Mouse (Mus musculus) right cerebral cortex, adult 2 months (tissue): ENCODE measurements around the gene Hectd3.
A peak's percentile ranks its signal among the peaks of the same experiment; 100 is the strongest.

Source experiments
- DNase-seq, 2 experiments: peaks; one replicate each; pipeline ENCODE4 v3.0.0; 2021 to 2022; ENCODE audit warnings: low spot score in 2 of 2

Gene Hectd3

DNA sequence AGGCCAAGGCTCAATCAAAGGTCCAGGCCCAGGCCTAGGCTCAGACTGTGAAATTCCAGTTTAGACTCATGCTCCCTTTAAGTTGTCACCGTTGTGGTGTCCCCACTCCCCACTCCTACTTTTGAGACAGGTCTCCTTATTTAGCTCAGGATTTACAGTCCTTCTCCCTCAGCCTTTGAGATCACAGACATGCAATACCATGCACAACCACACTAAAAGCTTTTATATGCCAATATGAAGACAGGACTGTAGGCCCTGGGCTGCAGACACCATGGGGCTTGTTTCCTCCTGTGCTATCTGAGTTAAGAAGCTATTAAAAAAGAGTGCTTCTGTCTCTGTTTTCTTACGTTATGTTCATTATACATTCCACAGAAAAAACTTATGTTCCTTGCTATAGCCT is 22.6 kb downstream of the Hectd3 start:
- no peak for DNase-seq

DNA sequence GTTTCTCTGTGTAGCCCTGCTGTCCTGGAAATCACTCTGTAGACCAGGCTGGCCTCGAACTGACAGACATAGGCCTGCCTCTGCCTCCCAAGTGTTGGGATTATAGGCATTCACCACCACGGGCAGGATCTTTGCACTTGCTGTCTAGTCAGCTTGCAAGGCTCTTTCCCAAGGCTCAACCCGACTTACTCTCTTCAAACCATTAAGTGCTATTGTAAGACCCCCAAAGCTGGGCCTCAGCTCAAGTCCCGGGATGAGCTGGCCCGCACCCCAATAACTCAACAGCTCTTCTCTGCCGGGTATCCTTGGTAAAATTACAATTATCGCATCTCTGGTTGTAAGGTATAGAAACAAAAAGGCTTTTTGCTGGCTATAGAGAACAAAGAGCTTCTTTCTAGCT is 23.2 kb downstream of the Hectd3 start:
- no peak for DNase-seq

DNA sequence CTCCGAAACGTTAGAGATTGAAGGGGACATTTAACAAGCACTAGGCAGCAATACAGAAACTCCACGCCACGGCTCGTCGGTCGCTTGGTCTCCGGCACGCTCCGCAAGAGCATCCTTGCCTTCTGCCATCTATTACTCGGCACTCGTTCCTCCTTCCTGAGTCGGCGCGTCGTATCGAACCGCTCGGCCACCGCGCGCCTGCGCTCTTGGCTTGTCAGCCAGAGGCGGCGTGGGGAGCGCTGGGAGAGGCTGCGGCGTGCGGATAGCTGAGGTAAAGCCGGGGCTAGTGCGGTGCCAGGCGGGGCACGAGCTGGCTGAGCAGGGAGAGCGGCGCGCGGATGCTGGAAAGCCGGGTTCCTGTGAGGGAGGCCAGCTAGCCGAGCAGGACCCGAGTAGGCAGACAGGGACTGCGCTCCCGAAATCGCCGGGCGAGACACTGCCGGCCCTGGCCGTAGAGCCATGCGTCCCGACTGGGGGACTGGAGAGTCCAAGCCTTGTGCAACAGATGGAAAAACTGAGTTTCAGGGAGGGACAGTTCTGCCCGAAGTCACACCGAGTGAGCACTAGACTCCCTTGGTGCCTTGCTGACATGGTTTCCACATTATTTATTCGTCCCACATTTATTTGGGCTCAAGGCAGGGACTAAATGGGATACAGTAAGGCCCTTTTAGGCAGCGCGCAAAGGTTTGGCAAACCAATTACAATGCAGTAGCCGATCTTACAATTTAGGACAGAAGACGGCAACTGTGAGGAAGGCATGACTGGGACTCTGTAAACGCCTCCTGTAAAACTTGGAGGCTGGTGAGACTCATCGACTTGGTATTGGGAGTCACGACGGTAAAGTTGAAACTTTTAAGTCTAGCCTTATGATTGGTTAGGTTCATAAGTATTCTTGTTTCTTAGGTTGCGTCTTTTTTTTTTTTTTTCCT is 24.4 kb downstream of the Hectd3 start, which contains the start of gene Eif2b3:
Gene Eif2b3, plus strand, starts transcription at position 197 of the 929 bp plus-strand sequence.
- DNase-seq, result peak; percentile 93 to 94

DNA sequence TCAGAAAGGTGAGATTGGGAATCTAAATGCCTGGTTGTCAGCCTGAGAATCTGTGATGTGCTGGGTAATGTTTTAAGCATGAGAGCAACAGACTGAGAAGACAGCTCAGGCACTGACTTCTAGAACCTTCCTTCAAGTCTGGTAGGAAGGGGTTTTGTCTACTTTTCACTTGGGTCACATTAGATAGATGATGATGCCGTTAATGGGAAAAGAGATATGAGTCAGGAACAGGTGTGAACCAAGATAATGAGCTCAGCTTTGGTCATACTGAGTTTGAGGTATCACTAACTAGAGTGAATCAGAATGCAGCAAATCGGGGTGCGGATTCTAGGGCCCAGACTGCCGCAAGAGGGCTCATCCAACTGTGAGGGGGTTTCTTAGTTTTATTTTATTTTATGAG is 28.4 kb downstream of the Hectd3 start:
- no peak for DNase-seq

DNA sequence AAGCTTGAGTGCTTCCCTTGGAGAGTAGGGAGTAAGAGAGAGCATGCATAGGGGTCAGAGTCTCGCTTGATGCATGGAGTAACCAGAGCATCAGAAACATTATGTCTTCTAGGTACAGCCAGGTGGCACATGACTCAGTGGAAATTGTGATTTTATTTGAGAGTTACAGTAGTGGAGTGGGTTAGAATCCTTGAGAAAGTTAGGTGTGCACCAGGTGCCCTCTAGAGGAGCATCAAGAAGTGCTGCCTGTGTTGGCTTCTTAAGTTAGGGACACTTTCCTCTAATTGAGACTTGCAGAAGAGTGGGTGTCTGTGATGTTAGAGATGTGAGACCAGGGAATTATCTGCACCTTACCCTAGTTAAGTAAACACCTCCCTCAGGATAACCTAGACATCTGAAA is 36.0 kb downstream of the Hectd3 start:
- DNase-seq, result no peak

DNA sequence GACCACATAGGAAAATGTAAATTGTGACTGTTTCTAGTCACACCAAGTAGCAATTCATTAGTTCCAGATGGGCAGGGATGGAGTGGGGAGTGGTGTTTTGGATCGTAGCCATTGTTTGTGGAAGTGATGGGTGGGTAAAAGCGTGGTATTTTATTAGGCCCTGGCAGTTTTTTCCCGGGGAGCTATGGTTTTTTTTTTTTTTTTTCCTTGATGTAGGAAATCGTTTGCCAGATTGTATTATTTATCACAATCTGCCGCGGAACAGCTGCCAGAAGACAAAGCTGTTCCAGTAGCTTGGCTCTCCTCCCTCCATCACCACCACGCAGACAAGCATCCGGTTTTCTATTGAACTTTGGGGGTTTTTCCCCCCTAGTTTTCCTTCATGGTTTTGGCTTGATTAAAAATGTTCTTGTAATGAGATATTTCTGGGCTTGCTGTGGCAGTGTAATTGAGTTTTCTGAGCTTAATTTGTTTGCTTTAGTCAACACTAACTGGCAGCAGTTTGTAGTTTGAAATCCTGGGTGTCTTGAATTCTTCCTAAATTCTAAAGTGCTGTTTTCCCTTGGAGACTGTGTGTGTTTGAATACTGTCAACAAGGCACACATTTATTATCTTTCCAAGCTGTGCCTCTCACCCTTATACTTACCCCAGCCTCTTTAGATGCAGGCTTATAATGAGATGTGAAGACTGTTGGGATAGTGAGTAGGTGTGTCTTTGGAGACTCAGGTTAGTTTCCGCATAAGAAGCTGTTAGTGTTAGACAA is 45.0 kb downstream of the Hectd3 start:
- peak; percentile 61 to 63 for DNase-seq

DNA sequence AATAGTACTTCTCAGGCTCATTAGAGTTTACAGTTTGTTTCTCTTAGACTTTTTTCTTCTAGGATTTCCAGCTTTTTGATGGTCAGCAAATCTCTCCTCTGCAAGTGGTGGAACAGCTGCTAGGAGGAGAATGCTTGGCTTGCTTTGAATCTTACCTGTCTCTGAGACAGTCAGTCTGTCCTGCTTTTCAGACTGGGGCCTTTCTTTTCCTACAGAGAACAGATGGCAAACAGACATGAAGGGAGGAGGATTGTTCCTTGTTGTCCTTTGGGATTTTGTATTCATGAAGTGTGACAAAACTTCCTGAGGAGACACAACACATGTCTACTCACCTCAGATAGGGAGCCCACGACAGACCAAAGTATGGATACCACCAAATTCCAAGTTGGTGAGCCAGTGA is 45.7 kb downstream of the Hectd3 start:
- DNase-seq, result no peak

DNA sequence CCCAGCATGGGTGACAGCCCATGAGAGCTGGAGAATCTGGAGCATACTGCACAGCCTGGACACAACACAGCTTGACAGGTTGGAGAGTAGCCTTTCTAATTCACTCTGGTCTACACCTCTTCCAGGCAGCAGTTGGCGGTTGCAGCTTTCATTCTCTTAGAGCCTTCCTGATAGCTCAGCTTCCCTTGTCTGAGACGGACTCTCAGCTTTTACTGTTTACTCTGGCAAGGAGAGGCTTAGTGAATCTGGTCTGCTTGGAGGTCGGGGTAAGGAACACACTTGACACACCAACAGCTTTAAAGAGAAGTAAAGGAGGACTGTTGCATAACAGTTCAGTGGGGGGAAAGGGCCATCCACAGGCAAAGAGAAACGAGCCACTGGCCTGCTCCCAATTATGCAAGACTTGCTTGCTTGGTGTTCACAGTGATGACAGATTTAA is 46.2 kb downstream of the Hectd3 start:
- no peak for DNase-seq

DNA sequence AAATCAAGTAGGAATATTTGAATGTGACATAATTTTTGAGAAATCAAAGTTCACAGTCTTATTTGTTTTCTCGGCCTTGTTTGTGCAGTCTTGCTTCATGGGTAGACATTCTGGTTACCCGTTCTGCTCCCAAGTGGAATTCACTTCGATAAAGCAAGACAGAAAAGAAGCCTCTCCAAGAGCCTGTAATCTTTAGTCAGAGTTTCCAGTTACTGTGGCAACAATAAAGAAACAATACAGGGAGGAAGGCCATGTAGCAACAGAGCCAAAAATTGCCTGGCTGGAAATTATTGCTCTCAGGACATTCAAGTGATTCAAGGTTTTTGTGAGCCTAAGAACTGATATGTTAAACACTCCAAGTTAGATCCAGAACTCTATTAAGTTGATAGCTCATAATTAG is 53.7 kb downstream of the Hectd3 start:
- no peak for DNase-seq

DNA sequence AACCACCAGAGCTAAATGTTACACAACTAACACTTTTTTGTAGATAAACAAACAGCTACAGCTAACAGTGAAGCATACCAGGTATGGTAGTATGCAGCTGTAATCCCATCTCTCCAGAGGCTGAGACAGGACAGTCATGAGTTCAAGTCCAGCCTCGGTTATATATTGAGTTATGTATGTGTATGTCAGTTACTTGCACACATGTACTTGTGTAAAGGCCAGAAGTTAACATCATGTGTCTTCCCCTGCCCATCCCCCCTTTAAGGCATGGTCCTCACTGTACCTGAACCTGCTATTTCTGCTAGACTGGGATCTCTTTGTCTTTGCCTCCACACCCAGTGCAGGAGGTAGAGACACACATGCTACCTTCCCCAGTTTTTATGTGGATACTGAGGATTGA is 54.4 kb downstream of the Hectd3 start:
- DNase-seq, result no peak

DNA sequence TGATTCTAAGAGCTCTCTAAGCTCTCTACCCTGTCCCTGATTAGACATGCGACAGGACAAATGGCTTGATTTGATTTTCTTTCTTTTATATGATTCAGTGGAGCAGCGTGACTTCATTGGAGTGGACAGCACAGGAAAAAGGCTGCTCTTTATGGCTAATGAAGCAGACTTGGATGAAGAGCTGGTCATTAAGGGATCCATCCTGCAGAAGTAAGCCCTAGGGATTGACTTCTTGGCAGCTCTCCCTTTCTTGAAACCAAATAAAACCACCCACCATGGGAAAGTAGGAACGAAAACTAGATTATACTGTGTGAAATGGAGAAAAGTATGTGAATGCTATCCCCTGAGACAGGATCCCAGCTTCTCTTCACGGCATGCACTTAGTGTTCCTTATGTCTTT is 57.5 kb downstream of the Hectd3 start:
- DNase-seq, result no peak

DNA sequence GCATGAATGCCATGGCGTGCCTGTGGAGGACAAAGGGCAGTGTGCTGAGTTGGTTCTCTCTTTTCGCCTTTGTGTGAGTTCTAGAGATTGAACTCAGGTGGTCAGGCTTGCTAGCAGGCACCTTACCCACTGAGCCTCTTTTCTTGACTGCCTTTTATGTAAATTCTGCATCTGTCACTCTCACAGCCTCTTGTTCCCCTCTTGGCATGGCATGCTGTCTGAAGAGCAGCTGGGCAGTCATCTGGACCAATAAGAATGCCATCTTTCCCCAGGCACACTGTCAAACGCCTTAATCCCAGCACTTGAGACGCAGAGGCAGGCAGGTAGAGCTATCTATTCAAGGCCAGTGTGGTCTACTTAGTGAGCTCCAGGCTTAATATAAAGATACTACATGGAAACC is 58.8 kb downstream of the Hectd3 start:
- DNase-seq, result no peak
